Mouse (Mus musculus): ENCODE measurements around the gene Eif4b. TPM values are rescaled to one million over a fixed set of nuclear protein-coding genes. Genes with fewer than 3 reads are reported as not detected.

The Eif4b gene
- polyA plus RNA-seq, 2 experiments: 133 to 199 TPM

DNA sequence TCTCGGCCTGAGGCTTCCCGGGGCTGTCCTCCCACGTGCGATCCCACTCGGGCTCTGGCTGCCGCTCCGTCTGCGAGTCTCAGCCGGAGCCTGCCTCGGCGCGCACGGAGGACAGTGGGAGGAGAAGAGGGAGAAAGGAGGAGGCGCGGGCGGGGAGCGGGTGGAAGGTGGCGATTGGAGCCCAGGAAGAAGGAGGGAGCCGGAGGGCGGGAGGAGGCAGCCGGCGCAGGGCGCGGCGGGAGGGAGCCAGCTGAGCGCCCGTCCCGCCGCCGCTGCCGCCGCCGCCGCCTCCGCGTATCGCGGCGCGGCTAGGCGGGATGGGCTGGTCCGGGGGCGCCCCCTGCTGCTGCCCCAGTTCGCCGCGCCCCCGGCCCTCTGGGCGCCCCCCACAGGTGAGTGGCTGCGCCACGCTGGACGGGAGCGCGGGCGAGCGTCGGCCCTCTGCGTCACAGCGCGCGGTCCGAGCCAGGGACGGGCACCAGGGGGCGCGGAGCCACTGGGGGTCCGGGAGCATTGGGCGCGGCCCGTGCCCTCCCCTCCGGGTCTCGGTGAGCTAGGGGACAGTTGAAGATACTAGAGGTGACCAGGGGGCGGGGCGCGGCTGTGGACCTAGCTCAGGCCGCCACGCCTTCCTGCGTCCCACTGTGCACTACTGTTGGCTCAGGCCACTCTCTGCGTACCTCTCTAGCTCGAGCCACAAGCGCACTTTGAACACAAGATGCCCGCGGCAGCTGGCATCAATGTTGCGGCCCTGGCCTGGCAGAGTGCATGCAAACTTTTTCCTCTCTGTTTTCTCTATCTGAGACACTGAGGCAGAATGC, 26.8 kb downstream of the Eif4b start, which contains the start of gene Tns2:
TSS of gene Tns2 (plus strand) at position 253 of the 821 bp plus-strand sequence.
- H3K9me3 ChIP-seq (ENCODE audit: control insufficient read depth, low read length): no peaks in the 10 kb centered on the region
- peaks cover 68% of the 10 kb centered on the region for H3K4me1 ChIP-seq (ENCODE audit: control insufficient read depth, insufficient read depth, low read length)
- H3K9ac ChIP-seq (ENCODE audit: low read depth, low read length, severe bottlenecking): peak within 1 kb of the TSS; percentile 65
- H3K4me2 ChIP-seq (replicated peaks; ENCODE audit: low read depth, low read length, severe bottlenecking): peak within 1 kb of the TSS; percentile 78
- under 1% methylated on average over 29 of the region's 82 CpGs for WGBS
- H3K4me3 ChIP-seq (replicated peaks; ENCODE audit: low read length): peak within 1 kb of the TSS; percentile 59
- H3K27me3 ChIP-seq (ENCODE audit: control insufficient read depth, insufficient read depth, low read length): no peaks in the 10 kb centered on the region
- 0 out of 2 replicates have a peak, but pooled peaks have one; percentile 61 for TF ChIP-seq POLR2A (IDR thresholded peaks at IDR 0.05; ENCODE audit: borderline replicate concordance, extremely low read depth, insufficient read depth, insufficient read length)
- ATAC-seq (ENCODE audit: low FRiP score, low read depth): peak; percentile 65
- peaks cover 31% of the 10 kb centered on the region for H3K36me3 ChIP-seq (ENCODE audit: control insufficient read depth, insufficient read depth, low read length)
- H3K27ac ChIP-seq (replicated peaks; ENCODE audit: low read depth, low read length): peak within 1 kb of the TSS; percentile 97
- DNase-seq (ENCODE audit: low spot score): peak; percentile 84

GRCm38 (mm10) chr15:102100996-102101671, 27.6 kb downstream of the Eif4b start:
- Histone ChIP-seq H3K4me1 (ENCODE audit: control insufficient read depth, insufficient read depth, low read length) (peaks cover 71% of the 10 kb centered on the region), H3K9ac (ENCODE audit: low read depth, low read length, severe bottlenecking) (peak overlapping the region; percentile 65), H3K27ac (replicated peaks; ENCODE audit: low read depth, low read length) (peak overlapping the region; percentile 97), H3K4me2 (replicated peaks; ENCODE audit: low read depth, low read length, severe bottlenecking) (peak overlapping the region; percentile 78), H3K4me3 (replicated peaks; ENCODE audit: low read length) (peak overlapping the region; percentile 59), H3K27me3 (ENCODE audit: control insufficient read depth, insufficient read depth, low read length) (no peaks in the 10 kb centered on the region), H3K9me3 (ENCODE audit: control insufficient read depth, low read length) (no peaks in the 10 kb centered on the region), H3K36me3 (ENCODE audit: control insufficient read depth, insufficient read depth, low read length) (peaks cover 24% of the 10 kb centered on the region)
- WGBS: 15% methylated on average over 10 of the region's 10 CpGs
- DNase-seq (ENCODE audit: low spot score) (peak; percentile 71), ATAC-seq (ENCODE audit: low FRiP score, low read depth) (peak; percentile 39)
- TF ChIP-seq POLR2A (IDR thresholded peaks at IDR 0.05; ENCODE audit: borderline replicate concordance, extremely low read depth, insufficient read depth, insufficient read length): no peak

DNA sequence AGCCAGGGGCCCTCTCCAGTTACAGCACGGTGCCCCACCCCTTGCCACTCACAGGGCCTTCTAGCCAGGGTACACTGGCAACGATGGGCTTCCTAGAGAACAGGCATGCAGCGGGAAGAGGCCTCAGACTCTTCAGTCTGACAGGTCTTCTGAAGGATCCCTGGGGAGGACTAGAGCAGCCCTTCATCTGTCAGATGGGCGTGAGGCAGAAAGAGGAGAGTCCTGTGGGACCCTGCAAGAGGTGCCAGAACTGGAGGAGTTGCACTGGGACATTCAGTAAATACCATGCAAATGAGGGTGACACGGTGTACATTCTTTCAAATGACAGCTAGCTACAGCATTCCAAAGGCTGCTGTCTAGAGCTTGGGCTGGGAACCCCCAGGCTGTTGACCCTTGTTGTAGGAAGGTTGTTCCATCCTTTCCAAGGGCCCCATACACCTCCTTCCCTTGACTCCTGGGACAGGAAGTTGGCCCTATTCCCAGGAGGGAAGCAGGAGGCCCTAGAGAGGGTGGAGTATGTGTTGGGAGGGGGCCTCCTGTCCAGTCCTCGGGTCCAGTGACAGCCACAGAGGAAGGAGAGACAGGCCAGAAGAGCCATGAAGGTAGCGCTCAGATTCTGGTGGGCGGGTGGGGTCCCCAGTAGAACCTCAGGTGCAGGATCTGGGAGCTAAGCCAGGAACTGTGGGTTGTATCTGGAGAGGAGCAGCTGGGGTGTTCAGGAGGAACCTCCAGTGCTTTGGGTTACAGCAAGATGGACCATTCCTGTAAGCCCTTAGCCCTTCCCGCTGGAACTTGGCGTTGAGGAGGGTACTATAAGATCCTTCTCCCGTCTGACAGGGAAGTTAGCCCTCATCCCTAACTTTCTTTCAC, 28.3 kb downstream of the Eif4b start:
- Histone ChIP-seq H3K4me3 (replicated peaks; ENCODE audit: low read length) (peak overlapping the region; percentile 59), H3K9me3 (ENCODE audit: control insufficient read depth, low read length) (no peaks in the 10 kb centered on the region), H3K27me3 (ENCODE audit: control insufficient read depth, insufficient read depth, low read length) (no peaks in the 10 kb centered on the region), H3K9ac (ENCODE audit: low read depth, low read length, severe bottlenecking) (peak overlapping the region; percentile 65), H3K27ac (replicated peaks; ENCODE audit: low read depth, low read length) (peak overlapping the region; percentile 97), H3K4me1 (ENCODE audit: control insufficient read depth, insufficient read depth, low read length) (peaks cover 74% of the 10 kb centered on the region), H3K36me3 (ENCODE audit: control insufficient read depth, insufficient read depth, low read length) (peaks cover 24% of the 10 kb centered on the region), H3K4me2 (replicated peaks; ENCODE audit: low read depth, low read length, severe bottlenecking) (peak overlapping the region; percentile 78)
- ATAC-seq (ENCODE audit: low FRiP score, low read depth) (no peak), DNase-seq (ENCODE audit: low spot score) (peak; percentile 41)
- TF ChIP-seq POLR2A (IDR thresholded peaks at IDR 0.05; ENCODE audit: borderline replicate concordance, extremely low read depth, insufficient read depth, insufficient read length): no peak
- 29% methylated on average over 11 of the region's 11 CpGs for WGBS

- Histone ChIP-seq H3K9me3 (ENCODE audit: control insufficient read depth, low read length) (no peaks in the 10 kb centered on the region), H3K9ac (ENCODE audit: low read depth, low read length, severe bottlenecking) (peak overlapping the region; percentile 64), H3K27me3 (ENCODE audit: control insufficient read depth, insufficient read depth, low read length) (no peaks in the 10 kb centered on the region), H3K4me1 (ENCODE audit: control insufficient read depth, insufficient read depth, low read length) (peaks cover 70% of the 10 kb centered on the region), H3K27ac (replicated peaks; ENCODE audit: low read depth, low read length) (peak overlapping the region; percentile 97), H3K4me2 (replicated peaks; ENCODE audit: low read depth, low read length, severe bottlenecking) (peak overlapping the region; percentile 78), H3K36me3 (ENCODE audit: control insufficient read depth, insufficient read depth, low read length) (peaks cover 25% of the 10 kb centered on the region), H3K4me3 (replicated peaks; ENCODE audit: low read length) (peak overlapping the region; percentile 59)
- peak; percentile 44 for DNase-seq (ENCODE audit: low spot score)
- no peak for TF ChIP-seq POLR2A (IDR thresholded peaks at IDR 0.05; ENCODE audit: borderline replicate concordance, extremely low read depth, insufficient read depth, insufficient read length)
- ATAC-seq (ENCODE audit: low FRiP score, low read depth): no peak
- WGBS: 14% methylated on average over 6 of the region's 6 CpGs
Measured at GRCm38 (mm10) chr15:102102548-102103121, 29.1 kb downstream of the Eif4b start.
